Mouse (Mus musculus): ENCODE measurements around the gene Frmd4b.

The Frmd4b gene

GRCm38 (mm10) chr6:97292894-97293293 is 324.4 kb downstream of the Frmd4b start:
- DNase-seq (ENCODE audit: low read depth, low spot score) = no peak

GRCm38 (mm10) chr6:97292096-97292495 is 325.2 kb downstream of the Frmd4b start:
- no peak for DNase-seq (ENCODE audit: low read depth, low spot score)

GRCm38 (mm10) chr6:97291159-97291908 is 326.0 kb downstream of the Frmd4b start:
- DNase-seq (ENCODE audit: low read depth, low spot score) = no peak

GRCm38 (mm10) chr6:97290687-97291086 is 326.7 kb downstream of the Frmd4b start:
- DNase-seq (ENCODE audit: low read depth, low spot score) = no peak

- DNase-seq (ENCODE audit: low read depth, low spot score) = no peak
Measured at GRCm38 (mm10) chr6:97289838-97290237, 327.5 kb downstream of the Frmd4b start.

GRCm38 (mm10) chr6:97289316-97289820 is 328.0 kb downstream of the Frmd4b start:
- DNase-seq (ENCODE audit: low read depth, low spot score) = no peak

GRCm38 (mm10) chr6:97288047-97288855 is 329.1 kb downstream of the Frmd4b start:
- DNase-seq (ENCODE audit: low read depth, low spot score) = no peak

GRCm38 (mm10) chr6:97286332-97286731 is 331.0 kb downstream of the Frmd4b start:
- DNase-seq (ENCODE audit: low read depth, low spot score) = no peak

GRCm38 (mm10) chr6:97283676-97284075 is 333.7 kb downstream of the Frmd4b start:
- no peak for DNase-seq (ENCODE audit: low read depth, low spot score)

GRCm38 (mm10) chr6:97278878-97279277 is 338.5 kb downstream of the Frmd4b start:
- no peak for DNase-seq (ENCODE audit: low read depth, low spot score)

GRCm38 (mm10) chr6:97278014-97278787 is 339.1 kb downstream of the Frmd4b start:
- DNase-seq (ENCODE audit: low read depth, low spot score) = no peak

GRCm38 (mm10) chr6:97276890-97277497 is 340.3 kb downstream of the Frmd4b start:
- no peak for DNase-seq (ENCODE audit: low read depth, low spot score)

- no peak for DNase-seq (ENCODE audit: low read depth, low spot score)
Measured at GRCm38 (mm10) chr6:97276366-97276765, 341.0 kb downstream of the Frmd4b start.

- DNase-seq (ENCODE audit: low read depth, low spot score) = no peak
Measured at GRCm38 (mm10) chr6:97275760-97276159, 341.6 kb downstream of the Frmd4b start.

- DNase-seq (ENCODE audit: low read depth, low spot score) = no peak
Measured at GRCm38 (mm10) chr6:97273777-97274176, 343.6 kb downstream of the Frmd4b start.

GRCm38 (mm10) chr6:97273058-97273710 is 344.2 kb downstream of the Frmd4b start:
- DNase-seq (ENCODE audit: low read depth, low spot score) = no peak

GRCm38 (mm10) chr6:97272349-97272748 is 345.0 kb downstream of the Frmd4b start:
- no peak for DNase-seq (ENCODE audit: low read depth, low spot score)

GRCm38 (mm10) chr6:97269596-97269995 is 347.7 kb downstream of the Frmd4b start:
- no peak for DNase-seq (ENCODE audit: low read depth, low spot score)

- no peak for DNase-seq (ENCODE audit: low read depth, low spot score)
Measured at GRCm38 (mm10) chr6:97267132-97267531, 350.2 kb downstream of the Frmd4b start.

GRCm38 (mm10) chr6:97266661-97267060 is 350.7 kb downstream of the Frmd4b start:
- no peak for DNase-seq (ENCODE audit: low read depth, low spot score)

GRCm38 (mm10) chr6:97265705-97266104 is 351.6 kb downstream of the Frmd4b start:
- DNase-seq (ENCODE audit: low read depth, low spot score) = no peak
